Mouse (Mus musculus) embryonic facial prominence, embryonic 14.5 days (tissue): ENCODE data around the gene Usp32. TPM values are rescaled to one million over a fixed set of nuclear protein-coding genes. Genes with fewer than 3 reads are reported as not detected.

Source experiments
- ATAC-seq: fragments of 200-750 bp; cut with Nextera tagmentation; 2 replicates; pipeline ENCODE4 v1.8.0; 2017; ENCODE audit warnings: low read depth, moderate number of reproducible peaks, moderate TSS enrichment
- DNase-seq: peaks from one replicate; pipeline ENCODE4 v3.0.0-alpha.2; 2015; ENCODE audit warnings: low spot score
- H3K27ac ChIP-seq: fragments of 300-500 bp; sonication (generic); replicated peaks from 2 replicates; pipeline ENCODE4 v1.5.1; 2014; ENCODE audit warnings: low read depth, mild to moderate bottlenecking, low read length, moderate library complexity
- H3K27me3 ChIP-seq: fragments of 300-500 bp; sonication (generic); replicated peaks from 2 replicates; pipeline ENCODE4 v1.6.1; 2014; ENCODE audit warnings: low read length; ENCODE audit not compliant: control insufficient read depth, insufficient read depth
- H3K36me3 ChIP-seq: fragments of 300-500 bp; sonication (generic); 2 replicates; pipeline ENCODE4 v1.6.1; 2014; ENCODE audit warnings: low read length, mixed read lengths; ENCODE audit not compliant: control insufficient read depth, insufficient read depth
- H3K4me1 ChIP-seq: fragments of 300-500 bp; sonication (generic); 2 replicates; pipeline ENCODE4 v1.6.1; 2014; ENCODE audit warnings: antibody characterized with exemption, low read length; ENCODE audit not compliant: control insufficient read depth, insufficient read depth
- H3K4me2 ChIP-seq: fragments of 300-500 bp; sonication (generic); 2 replicates; pipeline ENCODE4 v1.6.1; 2014; ENCODE audit warnings: low read depth, mild to moderate bottlenecking, low read length, moderate library complexity, mixed read lengths
- H3K4me3 ChIP-seq: fragments of 300-500 bp; sonication (generic); 2 replicates; pipeline ENCODE4 v1.5.1; 2014; ENCODE audit warnings: low read depth, mild to moderate bottlenecking, low read length
- H3K9ac ChIP-seq: fragments of 300-500 bp; sonication (generic); 2 replicates; pipeline ENCODE4 v1.6.1; 2014; ENCODE audit warnings: low read depth, mild to moderate bottlenecking, low read length, moderate library complexity, mixed read lengths
- H3K9me3 ChIP-seq: fragments of 300-500 bp; sonication (generic); 2 replicates; pipeline ENCODE4 v1.6.1; 2016; ENCODE audit warnings: low read length; ENCODE audit not compliant: control insufficient read depth
- WGBS: fragments of 180-500 bp; shearing (Covaris S2); extraction: QIAGEN DNeasy Blood & Tissue Kit; methylation state at CpG from one replicate; pipeline ENCODE4 v1.1.7; 2014; 5-methylcytosine and 5-hydroxymethylcytosine counted together
- polyA plus RNA-seq: library from polyadenylated mRNA; unstranded; fragments of >200 nt; fragmentation: Nextera tagmentation; extraction: Ambion mirVana; gene quantifications from 2 replicates; pipeline ENCODE4 v1.2.1, GENCODE M21; 2014

Usp32 gene
- polyA plus RNA-seq, 1 experiment from 2014 or later = 4.9 TPM

DNA sequence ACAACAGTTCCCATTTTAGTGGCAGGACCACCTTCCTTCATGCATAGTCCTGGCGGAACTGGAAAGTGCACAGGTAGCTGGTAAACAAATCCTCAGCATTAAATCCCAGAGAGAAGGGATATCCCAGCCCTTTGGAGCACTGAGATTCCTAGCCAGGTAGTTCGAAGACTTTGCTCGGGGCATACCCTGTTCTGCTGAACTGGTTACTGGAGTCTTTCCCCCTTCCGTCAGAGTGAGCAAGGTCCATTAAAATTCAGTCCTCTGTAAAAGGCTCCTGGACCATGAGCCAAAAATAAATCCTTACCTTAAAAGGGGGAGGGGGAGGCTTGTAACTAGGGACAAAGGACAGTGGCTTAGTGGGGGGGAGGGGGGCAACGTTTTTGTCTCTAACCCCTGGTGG is 180.8 kb downstream of the Usp32 start:
- H3K27me3 ChIP-seq = peaks cover 49% of the 10 kb centered on the region
- H3K27ac ChIP-seq = no peak overlapping the region
- no peak overlapping the region for H3K4me3 ChIP-seq
- no peaks in the 10 kb centered on the region for H3K9me3 ChIP-seq
- H3K9ac ChIP-seq = no peak overlapping the region
- WGBS = 26% methylated on average over 5 of the region's 5 CpGs
- ATAC-seq (no peak), DNase-seq (no peak)
- H3K36me3 ChIP-seq = no peaks in the 10 kb centered on the region
- no peaks in the 10 kb centered on the region for H3K4me1 ChIP-seq
- no peak overlapping the region for H3K4me2 ChIP-seq

DNA sequence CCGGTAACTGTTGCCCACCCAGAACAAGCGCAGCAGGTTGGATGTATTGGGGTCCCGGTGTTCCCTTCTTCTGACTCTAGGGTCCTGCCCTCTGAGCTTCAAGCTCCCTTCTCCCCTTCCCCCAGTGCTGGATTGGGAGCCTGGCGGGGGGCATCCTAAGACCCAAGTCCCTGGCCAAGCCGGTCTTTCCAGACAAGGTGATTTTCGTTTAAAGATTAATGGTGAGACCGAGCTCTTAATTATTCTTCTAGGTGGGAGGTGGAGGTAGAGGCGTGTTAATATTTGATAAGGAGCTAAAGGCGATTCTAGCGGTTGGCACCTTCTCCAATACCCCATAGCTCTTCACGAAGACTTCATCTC is 181.7 kb downstream of the Usp32 start:
- Histone ChIP-seq H3K4me3 (peak overlapping the region; percentile 30), H3K4me2 (peak overlapping the region; percentile 47), H3K27me3 (peaks cover 49% of the 10 kb centered on the region)

DNA sequence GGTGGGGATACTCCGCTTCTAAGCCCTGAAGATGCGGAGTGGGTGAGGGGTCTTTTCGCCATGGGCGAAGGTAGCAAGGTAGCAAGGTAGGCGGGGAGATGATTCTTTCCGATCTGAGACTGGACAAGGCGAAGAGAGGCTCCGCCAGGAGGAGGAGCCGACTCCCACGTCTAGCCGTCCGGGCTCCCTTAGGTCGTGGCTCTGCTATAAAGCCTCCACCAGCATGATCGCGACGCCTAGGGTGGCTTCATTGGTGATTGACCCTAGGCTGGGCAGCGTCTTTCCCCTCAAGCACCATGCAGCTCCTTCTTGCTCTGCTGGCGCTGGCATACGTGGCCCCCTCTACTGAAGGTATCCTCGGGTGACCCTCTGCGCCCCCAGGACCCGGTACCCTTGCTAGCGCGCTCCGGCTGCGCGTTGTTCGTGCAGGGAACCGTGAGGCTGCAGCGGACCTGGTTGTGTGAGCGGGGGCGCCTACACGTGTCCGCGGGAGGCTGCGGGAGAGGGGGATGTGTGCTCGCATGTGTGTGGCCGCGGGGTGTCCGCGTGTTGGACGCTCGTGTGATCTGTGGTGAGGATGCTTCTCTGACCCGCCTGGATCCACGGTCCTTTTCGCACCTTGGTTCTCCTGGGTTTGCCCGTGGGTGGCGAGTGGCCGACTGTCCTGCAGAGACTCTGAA is 182.2 kb downstream of the Usp32 start, which contains the start of gene Car4:
TSS of gene Car4 (plus strand) at position 196 of the 680 bp plus-strand sequence.
- Histone ChIP-seq H3K27ac (no peak within 1 kb of the TSS), H3K4me1 (no peaks in the 10 kb centered on the region), H3K9ac (no peak within 1 kb of the TSS), H3K36me3 (no peaks in the 10 kb centered on the region), H3K9me3 (no peaks in the 10 kb centered on the region), H3K4me2 (peak within 1 kb of the TSS; percentile 47), H3K4me3 (peak within 1 kb of the TSS; percentile 30), H3K27me3 (peaks cover 49% of the 10 kb centered on the region)
- ATAC-seq = no peak
- no peak for DNase-seq
- 1% methylated on average over 35 of the region's 49 CpGs for WGBS

More for the DNA sequence above, 181.7 kb downstream of the Usp32 start:
- H3K4me1 ChIP-seq = no peaks in the 10 kb centered on the region
- ATAC-seq (no peak), DNase-seq (no peak)
- no peaks in the 10 kb centered on the region for H3K36me3 ChIP-seq
- H3K27ac ChIP-seq = no peak overlapping the region
- no peak overlapping the region for H3K9ac ChIP-seq
- no peaks in the 10 kb centered on the region for H3K9me3 ChIP-seq
- under 1% methylated on average over 11 of the region's 11 CpGs for WGBS

DNA sequence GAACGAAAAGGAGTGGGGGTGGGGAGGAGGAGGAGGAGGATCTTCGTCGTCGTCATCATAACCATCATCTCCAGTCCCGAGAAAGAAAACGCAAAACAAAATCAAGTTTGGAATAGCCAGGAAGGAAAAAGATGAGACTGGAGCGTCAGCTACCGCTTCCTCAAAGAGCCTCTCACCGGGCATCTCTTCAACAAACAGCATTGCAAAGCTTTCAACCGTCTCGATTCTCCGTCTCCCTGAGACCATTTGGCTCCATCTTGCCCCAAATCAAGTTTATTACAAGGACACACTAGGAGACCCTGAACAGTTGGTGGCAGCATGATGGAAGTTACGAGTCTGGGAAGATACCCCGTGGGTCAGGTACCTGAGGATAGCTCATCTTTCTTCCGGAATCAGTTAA is 182.8 kb downstream of the Usp32 start:
- WGBS = 6% methylated on average over 15 of the region's 15 CpGs
- peak overlapping the region; percentile 30 for H3K4me3 ChIP-seq
- H3K9me3 ChIP-seq = no peaks in the 10 kb centered on the region
- no peak for DNase-seq
- no peak for ATAC-seq
- H3K27ac ChIP-seq = no peak overlapping the region
- no peak overlapping the region for H3K9ac ChIP-seq
- peaks cover 49% of the 10 kb centered on the region for H3K27me3 ChIP-seq
- H3K4me2 ChIP-seq = peak overlapping the region; percentile 47; the same call in 1 of the 2 replicates
- no peaks in the 10 kb centered on the region for H3K36me3 ChIP-seq
- no peaks in the 10 kb centered on the region for H3K4me1 ChIP-seq

DNA sequence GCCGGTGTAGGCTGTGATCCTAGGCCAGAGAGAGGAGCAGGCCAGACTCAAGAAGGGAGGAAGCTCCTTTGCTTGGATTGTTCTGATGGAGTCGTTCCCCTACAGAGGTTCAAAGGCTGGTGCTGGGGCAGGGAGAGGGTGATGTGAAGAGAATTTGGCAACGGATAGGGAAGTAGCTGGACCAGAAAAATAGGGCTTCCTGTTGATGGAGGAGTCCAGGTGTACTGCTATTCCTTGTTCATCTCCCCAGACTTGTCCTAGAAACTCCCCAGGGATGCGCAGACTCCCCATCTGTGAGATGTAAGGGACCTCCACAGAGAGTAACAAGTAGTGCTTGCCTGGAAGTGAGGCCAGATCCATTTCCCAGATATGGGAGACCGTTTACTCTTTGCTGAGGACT is 183.6 kb downstream of the Usp32 start:
- Histone ChIP-seq H3K27me3 (peaks cover 49% of the 10 kb centered on the region), H3K9ac (no peak overlapping the region), H3K9me3 (no peaks in the 10 kb centered on the region), H3K36me3 (no peaks in the 10 kb centered on the region), H3K27ac (no peak overlapping the region), H3K4me2 (no peak overlapping the region), H3K4me3 (no peak overlapping the region), H3K4me1 (no peaks in the 10 kb centered on the region)
- no peak for ATAC-seq
- 39% methylated on average over 5 of the region's 5 CpGs for WGBS
- DNase-seq = no peak

DNA sequence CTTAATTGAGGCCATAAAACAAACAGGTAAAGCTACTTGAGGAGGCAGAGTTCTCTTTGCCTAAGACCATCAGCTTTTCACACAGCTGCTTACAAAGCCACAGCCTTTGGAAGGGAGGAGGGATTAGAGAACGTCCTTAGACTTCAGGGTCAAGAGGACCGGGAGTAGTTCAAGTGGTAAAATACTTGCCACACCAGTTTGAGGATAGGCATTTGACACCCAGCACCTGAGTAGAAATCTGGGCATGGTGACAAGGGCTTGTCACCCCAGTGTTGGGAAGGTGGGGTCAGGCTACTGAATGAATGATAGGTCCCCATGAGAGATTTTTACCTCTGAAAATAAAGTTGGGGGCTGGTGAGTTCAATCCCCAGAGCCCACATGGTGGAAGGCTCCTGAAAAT is 187.3 kb downstream of the Usp32 start:
- H3K36me3 ChIP-seq = no peaks in the 10 kb centered on the region
- H3K4me1 ChIP-seq = no peaks in the 10 kb centered on the region
- H3K9ac ChIP-seq = no peak overlapping the region
- ATAC-seq = no peak
- H3K27ac ChIP-seq = no peak overlapping the region
- no peak for DNase-seq
- WGBS = 48% methylated on average over 2 of the region's 2 CpGs
- no peak overlapping the region for H3K4me3 ChIP-seq
- no peaks in the 10 kb centered on the region for H3K9me3 ChIP-seq
- H3K4me2 ChIP-seq = no peak overlapping the region
- H3K27me3 ChIP-seq = peaks cover 22% of the 10 kb centered on the region

DNA sequence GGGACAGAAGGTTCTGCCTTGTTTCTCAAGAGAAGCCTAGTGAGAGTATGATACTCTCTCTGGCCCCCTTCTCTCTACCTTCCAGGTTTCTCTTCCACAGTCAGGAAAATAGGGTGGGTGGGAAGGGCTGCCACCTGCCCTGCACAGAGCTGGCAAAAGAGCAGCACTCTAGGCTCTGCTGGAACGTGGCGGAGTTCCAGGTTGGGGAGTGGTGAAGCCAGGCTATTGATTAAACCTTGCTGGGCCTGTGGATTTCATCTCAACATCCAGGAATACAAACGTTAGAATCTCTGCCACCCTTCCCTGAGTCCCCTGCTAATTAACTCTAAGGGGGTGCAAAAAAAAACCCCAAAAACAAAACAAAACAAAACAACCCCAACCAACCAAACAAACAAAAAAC is 191.4 kb downstream of the Usp32 start:
- ATAC-seq (no peak), DNase-seq (no peak)
- no peak overlapping the region for H3K4me3 ChIP-seq
- H3K27ac ChIP-seq = no peak overlapping the region
- no peaks in the 10 kb centered on the region for H3K9me3 ChIP-seq
- H3K4me1 ChIP-seq = peaks cover 3% of the 10 kb centered on the region; the same call in 1 of the 2 replicates
- no peak overlapping the region for H3K9ac ChIP-seq
- 45% methylated on average over 3 of the region's 3 CpGs for WGBS
- peaks cover 9% of the 10 kb centered on the region for H3K27me3 ChIP-seq
- no peaks in the 10 kb centered on the region for H3K36me3 ChIP-seq
- no peak overlapping the region for H3K4me2 ChIP-seq

DNA sequence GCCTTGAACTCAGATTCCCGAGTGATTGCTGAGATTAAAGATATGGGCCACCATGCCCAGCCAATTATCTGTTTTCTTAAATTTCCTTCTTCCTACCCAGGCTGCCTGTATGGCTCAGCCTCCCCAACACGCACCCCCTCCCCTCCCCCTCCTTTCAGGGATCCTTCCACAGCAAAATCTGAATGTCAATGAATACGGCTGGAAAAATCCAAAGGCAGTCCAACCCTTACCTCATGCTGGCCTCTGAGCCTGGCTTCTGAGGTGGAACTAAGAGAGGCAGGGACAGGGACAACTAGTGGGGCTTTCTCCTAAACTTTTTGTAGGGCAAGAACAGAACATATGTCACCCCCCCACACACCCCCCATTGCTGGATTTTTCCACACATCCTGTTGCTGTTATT is 191.8 kb downstream of the Usp32 start:
- no peak overlapping the region for H3K9ac ChIP-seq
- ATAC-seq (no peak), DNase-seq (no peak)
- no peaks in the 10 kb centered on the region for H3K36me3 ChIP-seq
- no peaks in the 10 kb centered on the region for H3K9me3 ChIP-seq
- no peak overlapping the region for H3K27ac ChIP-seq
- no peak overlapping the region for H3K4me3 ChIP-seq
- peaks cover 9% of the 10 kb centered on the region for H3K27me3 ChIP-seq
- peaks cover 3% of the 10 kb centered on the region; the same call in 1 of the 2 replicates for H3K4me1 ChIP-seq
- H3K4me2 ChIP-seq = no peak overlapping the region
- 56% methylated on average over 3 of the region's 3 CpGs for WGBS

DNA sequence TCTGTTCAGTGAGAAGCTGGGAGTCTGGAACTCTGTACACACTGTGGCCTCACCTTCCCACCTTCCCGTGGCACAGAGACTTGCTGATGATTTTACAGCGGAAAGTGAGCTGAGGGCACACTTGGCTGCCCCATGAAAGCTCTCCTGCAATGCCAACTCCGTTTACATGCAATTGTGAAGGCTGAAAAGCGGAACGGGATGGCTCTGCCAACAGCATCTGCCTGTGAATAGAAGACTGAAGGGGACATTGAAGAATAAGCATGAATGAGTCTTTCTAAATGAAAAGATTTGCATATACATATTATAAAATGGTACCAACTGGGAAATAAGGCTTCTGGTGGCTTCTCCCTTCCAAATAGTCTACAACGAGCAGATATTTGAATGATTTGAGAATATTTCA is 192.8 kb downstream of the Usp32 start:
- no peaks in the 10 kb centered on the region for H3K36me3 ChIP-seq
- no peak overlapping the region for H3K4me2 ChIP-seq

More for the DNA sequence above, 192.8 kb downstream of the Usp32 start:
- H3K4me1 ChIP-seq = peaks cover 3% of the 10 kb centered on the region; the same call in 1 of the 2 replicates
- no peak overlapping the region for H3K4me3 ChIP-seq
- H3K27ac ChIP-seq = no peak overlapping the region
- 78% methylated on average over 6 of the region's 6 CpGs for WGBS
- ATAC-seq (no peak), DNase-seq (no peak)
- no peaks in the 10 kb centered on the region for H3K9me3 ChIP-seq
- H3K27me3 ChIP-seq = peaks cover 9% of the 10 kb centered on the region
- H3K9ac ChIP-seq = no peak overlapping the region
